Mouse (Mus musculus): ENCODE measurements around the gene Ston1. TPM values are rescaled to one million over a fixed set of nuclear protein-coding genes. Genes with fewer than 3 reads are reported as not detected.

The Ston1 gene
- polyA plus RNA-seq, 1 experiment from 2014 or later = 8.6 TPM

GRCm38 (mm10) chr17:88614234-88614633 lies 16.8 kb downstream of the Ston1 start:
- H3K4me3 ChIP-seq = no peak overlapping the region
- peaks cover 24% of the 10 kb centered on the region for H3K4me1 ChIP-seq
- H3K36me3 ChIP-seq = no peaks in the 10 kb centered on the region
- H3K9me3 ChIP-seq = no peaks in the 10 kb centered on the region
- WGBS = 48% methylated on average over 3 of the region's 3 CpGs
- H3K9ac ChIP-seq = no peak overlapping the region
- no peaks in the 10 kb centered on the region for H3K27me3 ChIP-seq
- no peak for ATAC-seq (ENCODE audit: insufficient number of reproducible peaks, low FRiP score, low TSS enrichment, low read depth)
- H3K27ac ChIP-seq = 0 out of 2 replicates have a peak overlapping the region, but pooled peaks have one; percentile 27
- no peak overlapping the region for H3K4me2 ChIP-seq

DNA sequence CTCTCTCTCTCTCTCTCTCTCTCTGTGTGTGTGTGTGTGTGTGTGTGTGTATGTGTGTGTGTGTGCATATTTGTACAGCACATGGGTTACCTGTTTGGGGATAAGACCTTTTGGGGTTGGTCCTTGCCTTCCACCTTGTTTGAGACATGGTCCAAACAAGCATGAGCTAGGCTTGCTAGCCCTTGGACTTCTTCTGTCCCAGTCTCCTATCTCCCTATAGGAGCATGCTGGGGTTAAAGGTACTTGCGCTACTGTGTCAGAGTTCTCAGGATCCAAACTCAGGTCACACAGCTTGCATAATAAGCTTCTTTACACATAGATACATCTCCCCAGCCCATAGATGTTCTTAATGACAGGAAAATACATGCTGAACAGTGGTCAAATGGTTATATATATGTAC lies 17.2 kb downstream of the Ston1 start:
- no peak overlapping the region for H3K27ac ChIP-seq
- 95% methylated on average over 1 of the region's 1 CpGs for WGBS
- H3K4me1 ChIP-seq = peaks cover 24% of the 10 kb centered on the region
- no peak for ATAC-seq (ENCODE audit: insufficient number of reproducible peaks, low FRiP score, low TSS enrichment, low read depth)
- H3K9me3 ChIP-seq = no peaks in the 10 kb centered on the region
- no peak overlapping the region for H3K4me2 ChIP-seq
- no peaks in the 10 kb centered on the region for H3K27me3 ChIP-seq
- no peak overlapping the region for H3K4me3 ChIP-seq
- H3K36me3 ChIP-seq = no peaks in the 10 kb centered on the region
- H3K9ac ChIP-seq = no peak overlapping the region

- no peak for ATAC-seq (ENCODE audit: insufficient number of reproducible peaks, low FRiP score, low TSS enrichment, low read depth)
- 58% methylated on average over 1 of the region's 1 CpGs for WGBS
These were observed 18.1 kb downstream of the Ston1 start for GRCm38 (mm10) chr17:88615492-88616155.

DNA sequence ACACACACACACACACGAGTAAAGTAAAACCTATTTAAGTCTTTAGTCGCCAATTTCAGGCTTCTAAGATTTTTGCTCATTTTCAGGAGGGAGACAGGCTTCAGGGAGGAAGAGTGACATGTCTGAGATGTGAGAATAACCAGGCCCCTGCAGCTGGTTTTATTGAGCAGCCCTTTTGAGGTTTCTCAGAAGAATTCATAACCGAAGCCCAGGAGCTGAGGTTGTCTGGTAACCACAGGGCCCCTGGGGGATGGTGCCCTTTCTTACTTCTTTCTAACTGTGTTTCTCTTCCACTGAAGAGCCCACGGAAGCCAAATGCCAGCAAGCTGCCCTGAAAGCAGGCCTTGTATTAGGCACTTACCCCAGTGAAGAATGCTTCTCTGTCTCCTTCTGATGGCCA lies 23.5 kb downstream of the Ston1 start:
- H3K4me1 ChIP-seq = peaks cover 8% of the 10 kb centered on the region
- H3K4me3 ChIP-seq = no peak overlapping the region
- 60% methylated on average over 4 of the region's 4 CpGs for WGBS
- ATAC-seq (ENCODE audit: insufficient number of reproducible peaks, low FRiP score, low TSS enrichment, low read depth) = 0 out of 2 replicates have a peak, but pooled peaks have one; percentile 24
- H3K27me3 ChIP-seq = no peaks in the 10 kb centered on the region
- H3K9ac ChIP-seq = no peak overlapping the region
- peaks cover 13% of the 10 kb centered on the region for H3K36me3 ChIP-seq
- no peak overlapping the region for H3K4me2 ChIP-seq
- peak overlapping the region; percentile 73 for H3K27ac ChIP-seq
- H3K9me3 ChIP-seq = no peaks in the 10 kb centered on the region

More at GRCm38 (mm10) chr17:88615492-88616155, 18.1 kb downstream of the Ston1 start:
- Histone ChIP-seq H3K9me3 (no peaks in the 10 kb centered on the region), H3K9ac (no peak overlapping the region), H3K27ac (0 out of 2 replicates have a peak overlapping the region, but pooled peaks have one; percentile 22), H3K27me3 (no peaks in the 10 kb centered on the region), H3K36me3 (no peaks in the 10 kb centered on the region), H3K4me1 (peaks cover 22% of the 10 kb centered on the region), H3K4me2 (no peak overlapping the region), H3K4me3 (no peak overlapping the region)

- Histone ChIP-seq H3K27me3 (no peaks in the 10 kb centered on the region), H3K9ac (no peak overlapping the region), H3K36me3 (peaks cover 13% of the 10 kb centered on the region), H3K4me1 (peaks cover 12% of the 10 kb centered on the region), H3K27ac (peak overlapping the region; percentile 73), H3K4me3 (no peak overlapping the region), H3K9me3 (no peaks in the 10 kb centered on the region), H3K4me2 (no peak overlapping the region)
- ATAC-seq (ENCODE audit: insufficient number of reproducible peaks, low FRiP score, low TSS enrichment, low read depth) = no peak
- 78% methylated on average over 3 of the region's 3 CpGs for WGBS
These were observed 23.9 kb downstream of the Ston1 start for GRCm38 (mm10) chr17:88621374-88621773.

DNA sequence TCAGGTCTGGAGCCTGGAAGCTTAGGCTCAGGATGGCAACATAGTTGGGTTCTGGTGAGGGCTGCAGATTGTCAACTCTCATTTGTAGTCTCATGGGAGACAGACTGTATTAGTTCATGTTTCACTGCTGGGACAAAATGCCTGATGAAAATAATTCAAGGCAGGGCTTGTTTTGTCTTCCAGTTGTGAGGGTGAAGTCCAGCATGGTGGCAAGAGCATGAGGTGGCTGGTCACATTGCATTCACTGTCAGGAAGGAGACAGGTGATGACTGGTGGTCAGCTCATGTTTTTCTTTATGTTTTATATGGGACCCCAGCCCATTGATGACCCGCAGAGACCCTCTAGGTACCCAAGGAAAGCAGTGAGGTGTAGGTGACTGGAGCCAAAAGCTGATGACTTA lies 25.2 kb downstream of the Ston1 start:
- peaks cover 24% of the 10 kb centered on the region for H3K4me1 ChIP-seq
- H3K4me2 ChIP-seq = no peak overlapping the region
- WGBS = 97% methylated on average over 1 of the region's 1 CpGs
- H3K9me3 ChIP-seq = no peaks in the 10 kb centered on the region
- no peak overlapping the region for H3K9ac ChIP-seq
- H3K4me3 ChIP-seq = no peak overlapping the region
- no peaks in the 10 kb centered on the region for H3K27me3 ChIP-seq
- H3K36me3 ChIP-seq = peaks cover 13% of the 10 kb centered on the region
- H3K27ac ChIP-seq = no peak overlapping the region
- ATAC-seq (ENCODE audit: insufficient number of reproducible peaks, low FRiP score, low TSS enrichment, low read depth) = no peak

DNA sequence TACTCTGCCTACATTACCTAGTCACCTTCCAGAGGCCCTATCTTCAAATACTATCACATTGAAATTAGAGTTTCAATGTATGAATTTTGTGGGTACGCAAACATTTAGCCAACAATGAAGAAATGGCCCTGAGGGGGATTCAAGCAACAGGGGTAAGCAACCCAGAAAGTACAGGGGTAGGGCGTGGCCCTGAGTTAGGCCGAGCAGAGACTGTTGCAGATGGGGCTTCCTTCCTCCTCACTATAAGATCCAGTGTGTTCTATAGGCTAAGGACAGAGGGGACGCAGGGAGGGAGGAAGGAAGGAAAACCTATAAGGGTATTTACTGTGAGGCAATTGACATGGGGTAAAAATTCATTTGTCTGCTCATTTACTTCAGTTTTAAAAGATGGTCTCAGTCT lies 26.9 kb downstream of the Ston1 start:
- Histone ChIP-seq H3K4me2 (no peak overlapping the region), H3K9ac (no peak overlapping the region), H3K27ac (no peak overlapping the region), H3K36me3 (peaks cover 13% of the 10 kb centered on the region), H3K9me3 (no peaks in the 10 kb centered on the region), H3K4me1 (peaks cover 40% of the 10 kb centered on the region), H3K27me3 (no peaks in the 10 kb centered on the region), H3K4me3 (no peak overlapping the region)
- WGBS = 77% methylated on average over 4 of the region's 4 CpGs
- ATAC-seq (ENCODE audit: insufficient number of reproducible peaks, low FRiP score, low TSS enrichment, low read depth) = no peak

GRCm38 (mm10) chr17:88625350-88625749 lies 27.9 kb downstream of the Ston1 start:
- Histone ChIP-seq H3K27ac (peak overlapping the region; percentile 89), H3K9me3 (no peaks in the 10 kb centered on the region), H3K36me3 (peaks cover 13% of the 10 kb centered on the region), H3K4me3 (no peak overlapping the region), H3K27me3 (no peaks in the 10 kb centered on the region), H3K4me2 (no peak overlapping the region), H3K9ac (no peak overlapping the region), H3K4me1 (peaks cover 49% of the 10 kb centered on the region)
- WGBS = 83% methylated on average over 13 of the region's 13 CpGs
- no peak for ATAC-seq (ENCODE audit: insufficient number of reproducible peaks, low FRiP score, low TSS enrichment, low read depth)

- Histone ChIP-seq H3K9me3 (no peaks in the 10 kb centered on the region), H3K4me3 (no peak overlapping the region), H3K36me3 (peaks cover 13% of the 10 kb centered on the region), H3K27me3 (no peaks in the 10 kb centered on the region), H3K9ac (no peak overlapping the region), H3K27ac (peak overlapping the region; percentile 89), H3K4me1 (peaks cover 55% of the 10 kb centered on the region), H3K4me2 (peak overlapping the region; percentile 13; the same call in 1 of the 2 replicates)
- WGBS = 32% methylated on average over 7 of the region's 7 CpGs
- no peak for ATAC-seq (ENCODE audit: insufficient number of reproducible peaks, low FRiP score, low TSS enrichment, low read depth)
These were observed 28.4 kb downstream of the Ston1 start for GRCm38 (mm10) chr17:88625931-88626330.

- H3K4me3 ChIP-seq = peak overlapping the region; percentile 8; the same call in 1 of the 2 replicates
- WGBS = 30% methylated on average over 7 of the region's 7 CpGs
- no peak overlapping the region for H3K9ac ChIP-seq
- H3K27me3 ChIP-seq = no peaks in the 10 kb centered on the region
- H3K4me2 ChIP-seq = peak overlapping the region; percentile 13
- H3K9me3 ChIP-seq = no peaks in the 10 kb centered on the region
- 0 out of 2 replicates have a peak, but pooled peaks have one; percentile 36 for ATAC-seq (ENCODE audit: insufficient number of reproducible peaks, low FRiP score, low TSS enrichment, low read depth)
- H3K4me1 ChIP-seq = peaks cover 57% of the 10 kb centered on the region
- peaks cover 13% of the 10 kb centered on the region for H3K36me3 ChIP-seq
- H3K27ac ChIP-seq = peak overlapping the region; percentile 89
These were observed 28.9 kb downstream of the Ston1 start for GRCm38 (mm10) chr17:88626347-88626811.

DNA sequence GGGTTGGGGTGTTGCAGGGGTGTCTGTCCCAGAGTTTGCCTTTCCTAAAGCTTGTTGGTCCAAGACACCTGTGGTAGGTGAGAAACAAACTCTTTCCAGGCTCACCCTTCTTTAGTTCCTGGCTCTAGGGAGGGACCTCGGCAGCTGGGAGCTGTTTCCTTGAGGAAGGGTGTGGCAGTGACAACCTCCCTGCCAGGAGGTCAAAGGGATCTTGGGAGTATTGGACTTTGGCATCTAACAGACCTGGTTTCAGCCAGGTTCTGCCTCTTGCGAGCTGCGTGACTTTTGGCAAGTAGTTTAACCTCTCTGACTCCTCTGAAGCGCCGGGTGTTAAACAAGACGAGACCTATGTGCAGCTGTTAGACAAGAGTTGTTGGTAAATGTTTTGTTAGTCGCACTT lies 29.7 kb downstream of the Ston1 start:
- ATAC-seq (ENCODE audit: insufficient number of reproducible peaks, low FRiP score, low TSS enrichment, low read depth) = no peak
- H3K4me1 ChIP-seq = peaks cover 59% of the 10 kb centered on the region
- peaks cover 9% of the 10 kb centered on the region for H3K36me3 ChIP-seq
- 55% methylated on average over 7 of the region's 7 CpGs for WGBS
- H3K4me3 ChIP-seq = peak overlapping the region; percentile 8; the same call in 1 of the 2 replicates
- no peak overlapping the region for H3K9ac ChIP-seq
- H3K27me3 ChIP-seq = no peaks in the 10 kb centered on the region
- peak overlapping the region; percentile 89 for H3K27ac ChIP-seq
- H3K4me2 ChIP-seq = 0 out of 2 replicates have a peak overlapping the region, but pooled peaks have one; percentile 13
- no peaks in the 10 kb centered on the region for H3K9me3 ChIP-seq

DNA sequence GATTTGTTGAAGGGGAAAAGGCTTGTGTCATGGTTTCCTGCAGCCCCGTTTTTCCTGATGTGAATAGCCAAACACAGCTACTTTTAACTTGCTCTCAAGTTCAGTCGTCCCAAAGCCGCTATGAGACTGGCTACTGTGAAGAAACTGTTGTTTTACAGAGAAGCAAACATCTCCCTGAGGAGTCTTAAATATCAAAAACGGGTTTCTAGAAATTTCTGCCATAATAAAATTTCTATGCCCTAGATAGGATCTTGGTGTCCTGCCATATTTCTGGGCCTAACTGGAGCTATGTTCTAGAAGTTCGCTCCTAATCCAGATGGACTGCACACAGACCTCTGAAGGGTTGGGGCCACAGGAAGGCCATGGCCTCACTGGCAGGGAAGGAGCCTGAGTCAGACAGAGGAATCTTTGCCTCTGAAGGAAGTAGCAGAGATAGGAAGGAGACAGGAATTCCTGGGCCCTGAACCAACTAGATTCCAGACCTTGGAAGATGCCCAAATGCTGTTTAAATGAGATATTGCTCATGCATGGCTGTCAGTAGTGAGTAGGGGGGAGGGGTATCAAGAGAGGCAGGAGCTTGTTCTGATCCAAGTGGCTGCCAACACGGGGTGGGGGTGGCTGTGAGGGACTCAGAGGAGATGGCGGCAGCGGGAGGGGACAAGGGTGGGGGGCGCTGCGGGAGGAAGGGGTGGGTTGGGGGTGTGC lies 31.3 kb downstream of the Ston1 start:
- peak overlapping the region; percentile 33 for H3K4me2 ChIP-seq
- H3K27ac ChIP-seq = peak overlapping the region; percentile 89
- H3K36me3 ChIP-seq = no peaks in the 10 kb centered on the region; the same call in 1 of the 2 replicates
- H3K4me1 ChIP-seq = peaks cover 59% of the 10 kb centered on the region
- H3K9me3 ChIP-seq = no peaks in the 10 kb centered on the region
- ATAC-seq (ENCODE audit: insufficient number of reproducible peaks, low FRiP score, low TSS enrichment, low read depth) = 0 out of 2 replicates have a peak, but pooled peaks have one; percentile 24
- H3K9ac ChIP-seq = no peak overlapping the region
- WGBS = 17% methylated on average over 9 of the region's 10 CpGs
- H3K27me3 ChIP-seq = no peaks in the 10 kb centered on the region
- H3K4me3 ChIP-seq = 0 out of 2 replicates have a peak overlapping the region, but pooled peaks have one; percentile 2

Data from limb, embryonic 15.5 days (tissue).